Mouse (Mus musculus): Measurements from ENCODE around the gene Ccer2. TPM values are rescaled to one million over a fixed set of nuclear protein-coding genes. Genes with fewer than 3 reads are reported as not detected.

Gene Ccer2
- polyA plus RNA-seq, 1 experiment = not detected

DNA sequence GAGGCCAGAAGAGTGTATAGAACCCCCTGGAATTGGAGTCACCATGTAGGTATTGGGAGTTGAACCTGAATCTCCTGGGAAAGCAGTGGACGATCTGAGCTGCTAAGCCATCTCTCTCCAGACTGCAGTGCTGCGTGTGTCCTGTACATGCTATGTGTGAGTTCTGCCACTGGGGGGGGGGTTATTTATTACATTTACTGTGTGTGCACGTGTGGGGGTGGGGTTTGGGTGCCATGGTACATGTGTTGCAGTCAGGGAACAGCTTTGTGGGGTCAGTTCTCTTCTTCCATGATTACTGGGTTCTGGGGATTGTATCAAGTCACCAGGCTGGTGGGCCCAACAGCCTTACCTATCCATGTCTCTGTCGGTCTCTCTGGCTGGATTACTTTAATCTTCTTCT lies 50.9 kb downstream of the Ccer2 start:
- Histone ChIP-seq H3K27me3 (ENCODE audit: control insufficient read depth, insufficient read depth, low read length, poor library complexity, severe bottlenecking) (no peaks in the 10 kb centered on the region), H3K4me3 (ENCODE audit: low read depth, low read length) (no peak overlapping the region), H3K4me1 (ENCODE audit: control insufficient read depth, insufficient read depth, low read length) (peaks cover 7% of the 10 kb centered on the region), H3K36me3 (ENCODE audit: control insufficient read depth, insufficient read depth, low read length, poor library complexity, severe bottlenecking) (peaks cover 2% of the 10 kb centered on the region), H3K9me3 (replicated peaks; ENCODE audit: control insufficient read depth, insufficient read depth, low read length, poor library complexity, severe bottlenecking) (no peaks in the 10 kb centered on the region), H3K27ac (ENCODE audit: insufficient read depth, low read length) (no peak overlapping the region), H3K9ac (ENCODE audit: low read depth, poor library complexity, severe bottlenecking) (no peak overlapping the region)
- TF ChIP-seq POLR2A (IDR thresholded peaks at IDR 0.05; ENCODE audit: insufficient read depth, low read length) (no peak), CTCF (IDR thresholded peaks at IDR 0.05; ENCODE audit: low read depth, low read length) (no peak), EP300 (IDR thresholded peaks at IDR 0.05; ENCODE audit: insufficient read depth, low read depth, low read length) (no peak)

DNA sequence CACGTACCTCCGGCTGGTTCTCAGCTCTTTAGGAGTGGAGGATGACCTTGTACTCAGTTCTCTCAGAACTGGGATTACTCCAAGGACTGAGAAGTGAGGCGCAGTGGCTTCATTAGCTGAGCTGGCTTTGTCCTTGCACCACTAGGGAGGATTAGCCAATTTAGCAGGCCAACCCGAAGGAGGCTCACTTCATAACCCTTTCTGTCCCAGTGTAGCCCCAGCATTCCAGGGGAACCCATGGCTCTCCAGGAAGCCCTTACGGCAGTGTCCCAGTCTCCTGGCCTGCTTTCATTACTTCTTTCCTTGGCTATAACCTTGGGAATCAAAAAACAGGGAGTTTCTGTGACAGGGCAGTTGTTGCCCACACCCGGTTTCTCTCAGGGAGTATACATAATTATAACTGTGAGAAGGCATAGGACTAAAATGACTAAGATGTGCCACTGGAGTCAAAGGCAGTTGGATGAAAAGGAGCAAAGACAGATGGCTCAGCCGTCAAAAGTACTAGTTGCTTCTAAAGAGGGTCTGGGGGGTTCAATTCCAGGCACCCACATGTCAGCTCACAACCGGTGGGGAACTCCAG lies 51.8 kb downstream of the Ccer2 start:
- TF ChIP-seq EP300 (IDR thresholded peaks at IDR 0.05; ENCODE audit: insufficient read depth, low read depth, low read length) (no peak), CTCF (IDR thresholded peaks at IDR 0.05; ENCODE audit: low read depth, low read length) (no peak), POLR2A (IDR thresholded peaks at IDR 0.05; ENCODE audit: insufficient read depth, low read length) (no peak)
- H3K9me3 ChIP-seq (replicated peaks; ENCODE audit: control insufficient read depth, insufficient read depth, low read length, poor library complexity, severe bottlenecking) = no peaks in the 10 kb centered on the region
- H3K27ac ChIP-seq (ENCODE audit: insufficient read depth, low read length) = peak overlapping the region; percentile 80
- H3K4me1 ChIP-seq (ENCODE audit: control insufficient read depth, insufficient read depth, low read length) = peaks cover 7% of the 10 kb centered on the region
- no peaks in the 10 kb centered on the region for H3K27me3 ChIP-seq (ENCODE audit: control insufficient read depth, insufficient read depth, low read length, poor library complexity, severe bottlenecking)
- peak overlapping the region; percentile 84 for H3K9ac ChIP-seq (ENCODE audit: low read depth, poor library complexity, severe bottlenecking)
- peak overlapping the region; percentile 91 for H3K4me3 ChIP-seq (ENCODE audit: low read depth, low read length)
- peaks cover 10% of the 10 kb centered on the region for H3K36me3 ChIP-seq (ENCODE audit: control insufficient read depth, insufficient read depth, low read length, poor library complexity, severe bottlenecking)

DNA sequence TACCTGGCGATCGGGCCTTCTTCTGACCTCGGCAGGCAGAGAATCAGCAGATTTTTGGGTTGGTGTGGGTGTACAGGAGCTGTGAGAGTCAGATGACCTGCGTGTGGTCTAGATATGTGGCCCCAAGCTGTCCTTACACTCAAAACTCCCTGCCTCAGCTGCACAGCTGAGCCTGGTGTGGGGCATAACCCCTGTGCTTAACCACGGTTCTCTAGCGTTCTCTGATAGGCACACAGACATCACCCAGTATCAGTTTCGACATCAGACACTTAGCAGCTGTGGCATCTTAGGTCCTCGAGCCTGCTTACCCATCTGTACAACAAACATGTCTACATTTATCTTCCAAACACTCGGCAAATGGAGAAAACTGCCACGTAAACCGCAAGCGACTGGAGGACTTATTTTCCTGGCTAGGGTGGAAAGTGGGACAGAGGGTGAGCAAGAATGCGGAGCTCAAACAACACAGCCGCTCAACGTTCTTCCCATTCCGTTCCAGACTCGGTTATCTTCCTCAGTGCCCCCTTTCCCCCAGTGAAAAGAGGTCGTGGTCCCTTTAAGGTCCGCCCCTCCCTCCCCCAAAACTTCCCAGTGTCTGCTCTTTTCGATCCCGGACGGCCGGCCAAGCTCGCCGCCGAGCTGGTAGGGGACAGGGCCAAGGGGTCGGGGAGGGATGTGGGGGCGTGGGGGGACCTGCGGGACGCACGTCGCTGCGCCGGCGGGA lies 52.4 kb downstream of the Ccer2 start, which contains the start of gene Hnrnpl:
Hnrnpl (plus strand) TSS at position 321 of the 721 bp plus-strand sequence.
- Histone ChIP-seq H3K9ac (ENCODE audit: low read depth, poor library complexity, severe bottlenecking) (peak within 1 kb of the TSS; percentile 84), H3K4me1 (ENCODE audit: control insufficient read depth, insufficient read depth, low read length) (peaks cover 6% of the 10 kb centered on the region), H3K27me3 (ENCODE audit: control insufficient read depth, insufficient read depth, low read length, poor library complexity, severe bottlenecking) (no peaks in the 10 kb centered on the region), H3K27ac (ENCODE audit: insufficient read depth, low read length) (peak within 1 kb of the TSS; percentile 96), H3K9me3 (replicated peaks; ENCODE audit: control insufficient read depth, insufficient read depth, low read length, poor library complexity, severe bottlenecking) (no peaks in the 10 kb centered on the region), H3K4me3 (ENCODE audit: low read depth, low read length) (peak within 1 kb of the TSS; percentile 91), H3K36me3 (ENCODE audit: control insufficient read depth, insufficient read depth, low read length, poor library complexity, severe bottlenecking) (peaks cover 16% of the 10 kb centered on the region)
- TF ChIP-seq POLR2A (IDR thresholded peaks at IDR 0.05; ENCODE audit: insufficient read depth, low read length) = no peak

Other genes with a start within 250 kb of the Ccer2 start
- not detected in 2 replicates for gene Ifnl2, start 245.7 kb upstream of the Ccer2 start, polyA plus RNA-seq (2011; ENCODE audit: insufficient read depth, insufficient read length, low read depth, missing spikeins)
- gene Ifnl3, start 233.3 kb upstream of the Ccer2 start, polyA plus RNA-seq (2011; ENCODE audit: insufficient read depth, insufficient read length, low read depth, missing spikeins) = not detected in 2 replicates
- gene Sycn, start 215.3 kb upstream of the Ccer2 start, polyA plus RNA-seq (2011; ENCODE audit: insufficient read depth, insufficient read length, low read depth, missing spikeins) = not detected in 2 replicates
- 4.5 and 6.4 TPM in 2 replicates for gene Nccrp1, start 208.9 kb upstream of the Ccer2 start, polyA plus RNA-seq (2011; ENCODE audit: insufficient read depth, insufficient read length, low read depth, missing spikeins)
- gene Samd4b, start 158.0 kb upstream of the Ccer2 start, polyA plus RNA-seq (2011; ENCODE audit: insufficient read depth, insufficient read length, low read depth, missing spikeins) = 86.0 and 94.1 TPM in 2 replicates
- 64.4 and 75.1 TPM in 2 replicates for gene Pak4, start 158.0 kb upstream of the Ccer2 start, polyA plus RNA-seq (2011; ENCODE audit: insufficient read depth, insufficient read length, low read depth, missing spikeins)
- gene Acp7, start 124.8 kb upstream of the Ccer2 start, polyA plus RNA-seq (2011; ENCODE audit: insufficient read depth, insufficient read length, low read depth, missing spikeins) = 1.4 and 1.8 TPM in 2 replicates
- 5.2 and 9.6 TPM in 2 replicates for gene Fbxo27, start 63.3 kb upstream of the Ccer2 start, polyA plus RNA-seq (2011; ENCODE audit: insufficient read depth, insufficient read length, low read depth, missing spikeins)
- gene Fbxo17, start 39.4 kb upstream of the Ccer2 start, polyA plus RNA-seq (2011; ENCODE audit: insufficient read depth, insufficient read length, low read depth, missing spikeins) = 6.7 and 7.0 TPM in 2 replicates
- 53.5 and 60.9 TPM in 2 replicates for gene Mrps12, start 14.4 kb upstream of the Ccer2 start, polyA plus RNA-seq (2011; ENCODE audit: insufficient read depth, insufficient read length, low read depth, missing spikeins)
- 22.4 and 22.5 TPM in 2 replicates for gene Sars2, start 14.2 kb upstream of the Ccer2 start, polyA plus RNA-seq (2011; ENCODE audit: insufficient read depth, insufficient read length, low read depth, missing spikeins)
- gene Sirt2, start 10.6 kb downstream of the Ccer2 start, polyA plus RNA-seq (2011; ENCODE audit: insufficient read depth, insufficient read length, low read depth, missing spikeins) = 28.1 and 30.5 TPM in 2 replicates
- gene Nfkbib, start 11.3 kb downstream of the Ccer2 start, polyA plus RNA-seq (2011; ENCODE audit: insufficient read depth, insufficient read length, low read depth, missing spikeins) = 23.8 and 27.9 TPM in 2 replicates
- gene Rinl, start 32.8 kb downstream of the Ccer2 start, polyA plus RNA-seq (2011; ENCODE audit: insufficient read depth, insufficient read length, low read depth, missing spikeins) = 24.6 and 28.0 TPM in 2 replicates
- gene Hnrnpl, start 52.4 kb downstream of the Ccer2 start, polyA plus RNA-seq (2011; ENCODE audit: insufficient read depth, insufficient read length, low read depth, missing spikeins) = 633 and 662 TPM in 2 replicates
- gene Ech1, start 69.0 kb downstream of the Ccer2 start, polyA plus RNA-seq (2011; ENCODE audit: insufficient read depth, insufficient read length, low read depth, missing spikeins) = 41.3 and 53.0 TPM in 2 replicates
- 1.9 and 2.4 TPM in 2 replicates for gene Lgals4, start 77.7 kb downstream of the Ccer2 start, polyA plus RNA-seq (2011; ENCODE audit: insufficient read depth, insufficient read length, low read depth, missing spikeins)
- gene Lgals7, start 107.7 kb downstream of the Ccer2 start, polyA plus RNA-seq (2011; ENCODE audit: insufficient read depth, insufficient read length, low read depth, missing spikeins) = not detected in 2 replicates
- 0.21 and 0.33 TPM in 2 replicates for gene Capn12, start 125.2 kb downstream of the Ccer2 start, polyA plus RNA-seq (2011; ENCODE audit: insufficient read depth, insufficient read length, low read depth, missing spikeins)
- 318 and 324 TPM in 2 replicates for gene Actn4, start 206.2 kb downstream of the Ccer2 start, polyA plus RNA-seq (2011; ENCODE audit: insufficient read depth, insufficient read length, low read depth, missing spikeins)
- gene Eif3k, start 225.7 kb downstream of the Ccer2 start, polyA plus RNA-seq (2011; ENCODE audit: insufficient read depth, insufficient read length, low read depth, missing spikeins) = 409 and 413 TPM in 2 replicates
- gene Map4k1, start 225.9 kb downstream of the Ccer2 start, polyA plus RNA-seq (2011; ENCODE audit: insufficient read depth, insufficient read length, low read depth, missing spikeins) = 33.2 and 36.3 TPM in 2 replicates